Mouse (Mus musculus) heart, embryonic 10.5 days (tissue): ENCODE data around the gene Calu. TPM values are rescaled to one million over a fixed set of nuclear protein-coding genes. Genes with fewer than 3 reads are reported as not detected.
A peak's percentile ranks its signal among the peaks of the same experiment; 100 is the strongest.
"Not testable (repeated sequence)": the region's sequence is repeated elsewhere in the genome, so short reads cannot be mapped to it uniquely, and the experiment has no call there.

Experiments
- DNase-seq: peaks from one replicate; pipeline ENCODE4 v3.0.0-alpha.2; 2017; ENCODE audit warnings: low spot score
- H3K27ac ChIP-seq: fragments of 300-500 bp; sonication (generic); 2 replicates; pipeline ENCODE4 v1.5.1; 2016; ENCODE audit warnings: mild to moderate bottlenecking
- H3K27me3 ChIP-seq: fragments of 300-500 bp; sonication (generic); 2 replicates; pipeline ENCODE4 v1.6.1; 2016; ENCODE audit warnings: mild to moderate bottlenecking; ENCODE audit not compliant: poor library complexity, insufficient read depth, severe bottlenecking
- H3K36me3 ChIP-seq: fragments of 300-500 bp; sonication (generic); 2 replicates; pipeline ENCODE4 v1.6.1; 2016; ENCODE audit warnings: mild to moderate bottlenecking, moderate library complexity
- H3K4me1 ChIP-seq: fragments of 300-500 bp; sonication (generic); 2 replicates; pipeline ENCODE4 v1.6.1; 2016; ENCODE audit warnings: mild to moderate bottlenecking
- H3K4me3 ChIP-seq: fragments of 300-500 bp; sonication (generic); 2 replicates; pipeline ENCODE4 v1.5.1; 2016; ENCODE audit warnings: mild to moderate bottlenecking, moderate library complexity
- H3K9me3 ChIP-seq: fragments of 300-500 bp; sonication (generic); 2 replicates; pipeline ENCODE4 v1.6.1; 2016; ENCODE audit warnings: mild to moderate bottlenecking, moderate library complexity
- WGBS: fragments of 180-500 bp; shearing (Covaris S2); methylation state at CpG from one replicate; pipeline ENCODE4 v1.1.7; 2016; 5-methylcytosine and 5-hydroxymethylcytosine counted together
- polyA plus RNA-seq: library from polyadenylated mRNA; unstranded; fragments of >200 nt; fragmentation: Nextera tagmentation; extraction: Ambion mirVana; gene quantifications from 2 replicates; pipeline ENCODE4 v1.2.1, GENCODE M21; 2016

Calu gene
- polyA plus RNA-seq, 1 experiment from 2014 or later = 372 TPM

DNA sequence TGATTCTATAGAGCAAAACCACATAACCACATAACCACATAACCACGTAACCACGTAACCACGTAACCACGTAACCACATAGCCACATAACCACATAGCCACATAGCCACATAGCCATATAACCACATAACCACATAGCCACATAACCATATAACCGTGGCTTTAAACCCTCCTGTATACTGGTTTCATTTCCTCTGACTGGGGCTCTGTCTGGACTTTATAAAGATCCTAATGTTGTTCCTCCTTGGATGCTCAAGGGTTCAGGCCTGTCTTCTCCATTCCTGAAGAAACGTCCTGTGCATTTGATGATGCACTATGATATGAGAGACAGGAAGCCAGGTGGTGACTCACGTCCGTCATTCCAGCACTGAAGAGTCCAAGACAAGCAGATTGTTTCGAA, 20.9 kb upstream of the Calu start:
- DNase-seq = no peak
- H3K9me3 ChIP-seq = no peaks in the 10 kb centered on the region
- no peak overlapping the region for H3K27ac ChIP-seq
- H3K4me1 ChIP-seq = peaks cover 6% of the 10 kb centered on the region
- H3K27me3 ChIP-seq = no peaks in the 10 kb centered on the region
- no peak overlapping the region for H3K4me3 ChIP-seq
- WGBS = 87% methylated on average over 9 of the region's 9 CpGs
- no peaks in the 10 kb centered on the region for H3K36me3 ChIP-seq

DNA sequence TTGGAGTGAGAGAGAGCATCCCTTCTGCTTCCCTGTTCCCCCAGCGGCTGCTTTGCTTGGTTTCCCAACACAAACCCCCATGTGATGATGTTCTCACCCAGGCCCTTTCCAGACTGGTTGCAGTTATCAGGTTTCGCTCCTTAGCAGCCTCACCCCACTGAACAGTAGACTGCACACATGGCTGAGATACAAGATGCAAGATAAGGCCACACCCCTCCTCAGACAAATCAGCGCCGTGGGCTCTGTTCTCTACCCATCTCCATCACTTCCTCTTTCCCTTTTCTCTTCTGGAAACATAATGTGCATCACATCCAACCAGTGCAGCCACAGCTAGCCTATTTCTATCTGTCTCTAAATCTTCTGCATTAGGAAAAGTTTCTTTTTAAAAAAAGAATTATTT, 18.4 kb upstream of the Calu start:
- no peak overlapping the region for H3K27ac ChIP-seq
- DNase-seq = no peak
- H3K27me3 ChIP-seq = no peaks in the 10 kb centered on the region
- WGBS = 46% methylated on average over 4 of the region's 4 CpGs
- no peak overlapping the region for H3K4me3 ChIP-seq
- peaks cover 6% of the 10 kb centered on the region for H3K4me1 ChIP-seq
- no peaks in the 10 kb centered on the region for H3K36me3 ChIP-seq
- no peaks in the 10 kb centered on the region for H3K9me3 ChIP-seq

DNA sequence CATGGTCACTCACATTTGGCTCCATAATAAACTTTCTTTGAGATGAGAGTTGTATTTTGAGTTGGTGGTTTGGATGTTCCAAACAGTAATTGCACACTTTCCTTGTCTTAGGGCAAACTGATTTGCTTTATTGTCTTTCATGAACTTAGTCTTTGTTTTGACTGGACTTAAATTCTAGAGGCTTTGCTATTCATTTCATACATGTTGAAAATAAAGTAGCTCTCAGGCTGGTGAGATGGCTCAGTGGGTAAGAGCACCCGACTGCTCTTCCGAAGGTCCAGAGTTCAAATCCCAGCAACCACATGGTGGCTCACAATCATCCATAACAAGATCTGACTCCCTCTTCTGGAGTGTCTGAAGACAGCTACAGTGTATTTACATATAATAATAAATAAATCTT, 1.4 kb upstream of the Calu start:
- not testable (repeated sequence) for DNase-seq, H3K9me3 ChIP-seq, H3K27me3 ChIP-seq, H3K27ac ChIP-seq, H3K4me3 ChIP-seq, H3K36me3 ChIP-seq
- H3K4me1 ChIP-seq = peaks cover 13% of the 10 kb centered on the region
- WGBS = 96% methylated on average over 2 of the region's 2 CpGs

DNA sequence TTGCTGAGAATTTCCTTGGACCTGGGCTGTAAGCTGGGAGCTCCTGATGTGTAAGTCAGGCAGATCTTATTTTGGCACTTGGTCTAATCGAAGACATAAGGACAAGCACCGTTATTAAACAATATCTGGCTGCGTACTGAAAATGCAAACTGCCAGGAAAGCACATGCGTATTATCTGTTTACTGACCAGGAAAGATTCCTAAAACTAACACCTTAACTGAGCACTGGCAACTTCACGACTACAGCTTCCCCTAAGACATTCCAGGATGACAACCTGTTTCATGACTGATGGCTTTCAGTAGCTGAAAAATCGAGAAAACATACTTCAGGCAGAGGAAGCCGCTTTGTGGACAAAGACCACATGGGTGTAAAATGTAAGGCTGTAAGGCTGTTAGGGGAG, 680 bp upstream of the Calu start:
- Histone ChIP-seq H3K27ac (peak overlapping the region; percentile 94), H3K36me3 (no peaks in the 10 kb centered on the region), H3K4me1 (peaks cover 18% of the 10 kb centered on the region), H3K9me3 (no peaks in the 10 kb centered on the region), H3K27me3 (no peaks in the 10 kb centered on the region), H3K4me3 (peak overlapping the region; percentile 85)
- 37% methylated on average over 7 of the region's 7 CpGs for WGBS
- DNase-seq = no peak

DNA sequence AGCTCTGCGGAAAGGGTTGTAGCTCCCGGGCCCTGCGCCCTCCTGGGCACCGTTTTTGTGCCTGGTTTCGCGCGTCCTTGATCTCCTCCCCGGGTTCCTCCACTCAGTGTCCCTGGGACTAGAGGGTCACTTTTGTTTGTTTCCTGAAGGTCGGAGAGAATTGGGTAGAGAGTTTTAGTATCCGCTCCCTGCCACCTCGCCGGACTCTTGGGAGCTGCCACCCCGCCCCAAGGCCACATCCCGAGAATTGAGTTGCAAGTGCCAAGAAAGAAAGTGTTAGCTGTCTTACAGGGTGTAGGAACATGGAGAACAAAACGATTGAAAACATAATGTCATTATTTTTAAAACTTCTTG, 479 bp downstream of the Calu start:
- Histone ChIP-seq H3K9me3 (no peaks in the 10 kb centered on the region), H3K4me3 (peak overlapping the region; percentile 85), H3K36me3 (no peaks in the 10 kb centered on the region), H3K27ac (peak overlapping the region; percentile 94), H3K4me1 (peaks cover 30% of the 10 kb centered on the region), H3K27me3 (no peaks in the 10 kb centered on the region)
- DNase-seq = no peak
- under 1% methylated on average over 15 of the region's 15 CpGs for WGBS

DNA sequence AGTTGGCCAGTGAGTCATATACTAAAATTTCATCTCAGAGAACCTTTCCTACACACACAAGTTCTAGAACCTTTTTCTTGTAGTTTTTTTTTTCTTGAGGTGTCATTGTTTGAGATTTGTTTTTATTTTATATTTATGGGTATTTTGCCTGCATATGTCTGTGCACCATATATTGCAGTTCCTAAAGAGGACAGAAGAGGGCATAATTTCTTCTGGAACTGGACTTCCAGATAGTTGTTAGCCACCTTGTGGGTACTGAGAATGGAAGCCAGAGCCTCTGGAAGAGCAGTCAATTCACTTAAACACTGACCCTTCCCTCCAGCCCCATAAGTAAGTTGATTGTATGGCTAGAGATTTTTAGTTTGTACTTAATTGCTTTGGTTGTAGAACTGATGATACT, 3.7 kb downstream of the Calu start:
- Histone ChIP-seq H3K27me3 (no peaks in the 10 kb centered on the region), H3K4me1 (peaks cover 43% of the 10 kb centered on the region), H3K9me3 (no peaks in the 10 kb centered on the region), H3K27ac (no peak overlapping the region), H3K36me3 (peaks cover 4% of the 10 kb centered on the region), H3K4me3 (no peak overlapping the region)
- no peak for DNase-seq

DNA sequence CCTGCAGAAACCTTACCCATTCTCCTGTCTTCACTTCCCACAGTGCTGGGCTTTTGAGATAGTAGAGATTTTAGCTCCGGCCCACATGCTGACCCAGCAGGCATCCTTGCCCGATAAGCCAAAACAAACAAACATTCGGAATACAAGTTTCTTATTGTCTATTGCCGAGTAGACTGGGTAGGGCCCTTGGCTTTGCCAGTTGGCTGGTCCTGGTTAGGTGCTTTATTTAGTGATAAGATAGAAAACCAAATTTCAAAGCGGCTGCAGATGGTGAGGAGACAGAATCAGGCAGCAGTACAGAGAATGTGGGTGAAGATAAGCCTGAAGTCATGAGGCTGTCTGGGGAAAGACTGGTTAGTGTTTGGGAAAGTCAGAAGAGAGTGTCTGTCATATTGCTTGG, 4.9 kb downstream of the Calu start:
- Histone ChIP-seq H3K4me1 (peaks cover 43% of the 10 kb centered on the region), H3K27me3 (no peaks in the 10 kb centered on the region), H3K27ac (peak overlapping the region; percentile 59; the same call in 1 of the 2 replicates), H3K9me3 (no peaks in the 10 kb centered on the region), H3K36me3 (peaks cover 16% of the 10 kb centered on the region), H3K4me3 (peak overlapping the region; percentile 31)
- DNase-seq = no peak
- 8% methylated on average over 5 of the region's 5 CpGs for WGBS

DNA sequence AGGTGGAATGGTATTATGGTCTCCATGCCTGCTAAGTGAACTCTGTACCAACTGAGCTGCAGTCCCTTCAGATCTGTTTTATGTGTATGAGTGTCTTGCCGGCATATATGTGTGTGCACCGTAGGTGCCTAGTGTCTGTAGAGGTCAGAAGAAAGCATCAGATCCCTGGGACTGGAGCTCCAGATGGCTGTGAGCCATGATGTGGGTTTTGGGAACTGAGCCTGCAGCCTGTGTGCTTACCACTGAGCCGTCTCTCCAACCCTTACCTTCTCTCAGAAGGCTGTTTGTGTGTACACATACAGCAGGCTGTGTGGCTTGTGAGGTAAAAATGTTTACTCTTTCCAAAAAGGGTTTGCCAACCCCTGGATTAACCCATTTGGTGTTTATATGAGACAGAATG, 11.5 kb downstream of the Calu start:
- Histone ChIP-seq H3K4me3 (no peak overlapping the region), H3K9me3 (no peaks in the 10 kb centered on the region), H3K4me1 (peaks cover 9% of the 10 kb centered on the region; the same call in 1 of the 2 replicates), H3K27ac (no peak overlapping the region), H3K27me3 (no peaks in the 10 kb centered on the region), H3K36me3 (peaks cover 57% of the 10 kb centered on the region)
- WGBS = 86% methylated on average over 3 of the region's 3 CpGs
- DNase-seq = no peak

DNA sequence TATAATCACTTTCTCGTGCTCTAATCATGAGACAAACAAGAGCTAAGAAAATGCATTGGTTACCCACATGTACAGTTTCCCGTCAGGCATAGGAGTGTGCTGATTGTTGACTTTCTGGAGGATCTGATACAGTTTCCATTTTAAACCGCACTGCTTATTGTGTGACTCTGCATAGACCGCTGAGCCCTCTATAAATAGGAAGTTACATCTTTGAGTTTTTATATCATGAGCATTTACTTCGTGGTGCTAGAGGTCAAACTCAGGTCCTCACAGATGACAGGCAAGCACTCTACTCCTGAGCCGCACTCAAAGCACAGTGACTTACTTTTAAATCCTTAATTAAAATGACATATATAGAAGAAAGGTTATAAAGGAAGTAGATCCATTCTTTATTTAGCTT, 12.3 kb downstream of the Calu start:
- Histone ChIP-seq H3K9me3 (no peaks in the 10 kb centered on the region), H3K27ac (no peak overlapping the region), H3K4me3 (no peak overlapping the region), H3K36me3 (peaks cover 65% of the 10 kb centered on the region), H3K27me3 (no peaks in the 10 kb centered on the region), H3K4me1 (peaks cover 4% of the 10 kb centered on the region; the same call in 1 of the 2 replicates)
- DNase-seq = no peak
- 74% methylated on average over 6 of the region's 6 CpGs for WGBS

DNA sequence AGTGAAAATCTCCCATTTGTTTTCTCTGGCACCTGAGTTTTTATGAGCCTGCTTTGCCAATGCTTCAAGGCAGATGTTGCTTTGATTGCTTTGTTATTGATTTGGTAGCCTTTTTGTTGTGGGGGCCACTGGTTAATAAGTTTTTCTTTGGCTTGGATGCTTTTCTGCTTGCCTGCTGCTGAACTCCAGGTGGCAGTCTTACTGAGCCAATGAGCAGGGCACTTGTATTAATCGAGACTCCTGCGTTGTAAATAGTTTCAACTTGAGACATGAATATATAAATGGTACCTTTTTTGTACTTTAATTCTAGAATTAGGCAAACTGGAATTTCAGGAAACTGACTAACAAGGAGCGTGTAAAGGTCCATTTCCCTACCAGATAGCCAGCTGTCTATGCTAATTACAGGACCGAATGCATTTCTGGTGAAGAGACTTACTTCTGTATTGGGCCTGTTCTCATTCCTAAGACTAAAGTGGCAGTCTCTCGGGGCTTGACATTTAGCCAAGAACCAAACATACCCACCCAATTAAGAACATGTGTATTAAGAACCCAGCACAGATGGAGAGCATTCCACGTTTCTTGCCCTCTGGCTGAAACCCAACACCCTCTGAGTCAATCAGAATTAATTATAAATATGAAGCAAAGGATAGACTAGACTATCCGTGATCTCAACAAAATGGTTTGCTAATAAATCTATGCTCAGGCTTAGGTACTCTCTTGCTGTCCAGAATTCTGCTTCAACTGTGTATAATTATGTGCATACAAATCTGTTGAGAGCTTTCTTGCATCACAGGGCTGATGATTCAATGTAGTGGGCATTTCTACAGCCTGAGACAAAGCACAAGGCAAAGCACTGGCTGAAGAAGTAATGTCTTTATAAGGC, 14.6 kb downstream of the Calu start:
- WGBS = 83% methylated on average over 7 of the region's 7 CpGs
- Histone ChIP-seq H3K27me3 (no peaks in the 10 kb centered on the region), H3K36me3 (peaks cover 74% of the 10 kb centered on the region), H3K4me1 (no peaks in the 10 kb centered on the region), H3K4me3 (no peak overlapping the region), H3K9me3 (no peaks in the 10 kb centered on the region), H3K27ac (no peak overlapping the region)
- DNase-seq = no peak

DNA sequence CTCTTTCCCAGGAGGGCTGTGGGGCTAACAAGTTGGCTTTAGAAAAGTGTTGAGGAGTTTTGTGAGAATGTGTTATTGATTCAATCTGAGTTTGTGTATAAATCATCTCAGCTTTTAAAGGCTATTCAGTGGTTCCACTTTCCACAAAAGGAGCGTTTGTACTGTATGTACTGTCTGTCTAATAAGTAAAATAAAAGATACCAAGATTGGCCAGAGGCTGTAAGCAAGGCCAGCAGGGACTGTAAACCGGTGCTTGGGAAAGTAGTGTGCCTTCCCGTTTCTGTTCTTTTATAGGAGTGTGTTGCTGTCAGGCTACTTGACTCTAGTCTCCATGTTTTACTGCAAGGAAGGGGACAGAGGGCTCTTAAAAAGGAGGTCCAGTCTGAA, 15.3 kb downstream of the Calu start:
- Histone ChIP-seq H3K9me3 (no peaks in the 10 kb centered on the region), H3K27me3 (no peaks in the 10 kb centered on the region), H3K27ac (no peak overlapping the region), H3K36me3 (peaks cover 73% of the 10 kb centered on the region), H3K4me3 (no peak overlapping the region), H3K4me1 (no peaks in the 10 kb centered on the region)
- WGBS = 85% methylated on average over 3 of the region's 3 CpGs
- no peak for DNase-seq

DNA sequence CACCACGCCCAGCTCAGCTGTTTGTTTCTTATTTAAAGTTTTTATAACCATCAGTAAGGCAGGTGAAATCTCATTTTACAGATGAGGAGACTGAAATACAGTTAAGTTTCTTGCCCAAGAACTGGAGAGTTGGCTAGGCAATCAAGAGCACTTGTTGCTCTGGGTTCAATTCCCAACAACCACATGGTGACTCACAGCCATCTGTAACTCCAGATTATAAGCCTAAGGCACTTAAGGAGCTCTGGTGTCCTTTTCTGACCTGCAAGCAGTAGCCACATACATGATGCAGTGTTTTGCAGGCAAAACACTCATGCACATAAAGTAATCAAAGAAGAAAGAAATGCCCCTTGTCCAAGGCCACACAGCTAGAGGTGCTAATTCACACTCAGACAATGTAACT, 17.4 kb downstream of the Calu start:
- H3K4me3 ChIP-seq = no peak overlapping the region
- H3K4me1 ChIP-seq = no peaks in the 10 kb centered on the region
- no peaks in the 10 kb centered on the region for H3K27me3 ChIP-seq
- DNase-seq = no peak
- no peaks in the 10 kb centered on the region for H3K9me3 ChIP-seq
- H3K36me3 ChIP-seq = peaks cover 83% of the 10 kb centered on the region
- no peak overlapping the region for H3K27ac ChIP-seq
- 93% methylated on average over 1 of the region's 1 CpGs for WGBS

DNA sequence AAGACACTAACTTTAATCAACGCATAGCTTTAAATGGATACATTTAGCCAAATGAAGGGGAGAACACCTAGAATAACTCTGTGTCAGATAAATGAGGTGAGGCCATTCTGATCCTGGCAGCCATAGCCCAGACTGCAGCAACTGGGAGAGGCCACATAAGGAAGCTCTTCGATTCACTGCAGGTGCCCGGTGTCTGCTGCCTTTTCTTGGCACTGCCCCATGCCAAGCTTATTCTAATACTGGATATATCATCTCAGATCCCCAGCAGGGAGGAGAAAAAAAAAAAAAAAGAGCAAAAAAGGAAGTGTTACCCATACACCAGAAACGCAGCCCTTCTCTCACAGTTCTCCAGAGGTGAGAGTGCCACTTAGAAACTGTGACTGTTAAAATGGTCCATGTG, 29.5 kb downstream of the Calu start:
- Histone ChIP-seq H3K4me1 (no peaks in the 10 kb centered on the region), H3K27ac (no peak overlapping the region), H3K9me3 (no peaks in the 10 kb centered on the region), H3K4me3 (no peak overlapping the region), H3K36me3 (peaks cover 76% of the 10 kb centered on the region), H3K27me3 (no peaks in the 10 kb centered on the region)
- no peak for DNase-seq
- 87% methylated on average over 4 of the region's 4 CpGs for WGBS

DNA sequence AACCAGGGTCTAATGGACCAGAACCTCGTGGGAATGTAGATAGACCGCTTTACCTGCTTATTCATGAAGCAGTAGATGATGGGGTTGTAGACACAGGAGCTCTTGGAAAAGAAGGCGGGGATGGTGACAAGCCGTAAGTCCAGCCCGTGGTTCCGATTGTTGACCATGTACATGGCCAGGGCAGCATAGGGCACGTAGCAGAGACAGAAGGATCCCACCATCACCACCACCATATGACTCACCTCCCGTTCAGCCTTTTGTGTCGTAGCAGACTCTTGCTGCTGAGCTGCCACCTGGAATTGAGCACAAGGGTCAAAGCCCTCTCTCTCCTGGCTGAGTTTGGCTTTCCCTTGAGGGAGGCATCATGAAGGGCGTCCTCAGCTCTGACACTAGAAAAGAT, 30.8 kb downstream of the Calu start:
- no peak for DNase-seq
- Histone ChIP-seq H3K36me3 (peaks cover 64% of the 10 kb centered on the region), H3K9me3 (no peaks in the 10 kb centered on the region), H3K4me1 (no peaks in the 10 kb centered on the region), H3K4me3 (no peak overlapping the region), H3K27me3 (no peaks in the 10 kb centered on the region), H3K27ac (no peak overlapping the region)
- WGBS = 94% methylated on average over 10 of the region's 10 CpGs
